Mouse (Mus musculus) bone marrow macrophage, adult 2 months (primary cell): ENCODE measurements around the gene Hmcn2. TPM values are rescaled to one million over a fixed set of nuclear protein-coding genes. Genes with fewer than 3 reads are reported as not detected.
A peak's percentile ranks its signal among the peaks of the same experiment; 100 is the strongest.

ENCODE experiments used
- H3K27ac ChIP-seq: 2 replicates; pipeline ENCODE4 v1.5.1; 2012; ENCODE audit warnings: low read depth, low read length; ENCODE audit not compliant: insufficient read depth
- H3K4me1 ChIP-seq: 2 replicates; pipeline ENCODE4 v1.6.1; 2012; ENCODE audit warnings: low read length; ENCODE audit not compliant: control insufficient read depth, insufficient read depth
- H3K4me3 ChIP-seq: 2 replicates; pipeline ENCODE4 v1.5.1; 2012; ENCODE audit warnings: mild to moderate bottlenecking, low read length, moderate library complexity; ENCODE audit not compliant: insufficient read depth
- CTCF ChIP-seq: IDR thresholded peaks from 2 replicates; pipeline ENCODE4 v1.5.1; 2012; ENCODE audit warnings: low read depth, mild to moderate bottlenecking, low read length, moderate library complexity
- POLR2A ChIP-seq: IDR thresholded peaks from 2 replicates; pipeline ENCODE4 v1.6.1; 2012; ENCODE audit warnings: mild to moderate bottlenecking, low read depth, low read length, borderline replicate concordance
- polyA plus RNA-seq: library from polyadenylated mRNA; stranded (reverse); fragments of >200 nt; gene quantifications from 2 replicates; pipeline ENCODE4 v1.2.4, GENCODE M21; 2012; ENCODE audit not compliant: missing spikeins, insufficient read depth, insufficient read length

Hmcn2 gene
- polyA plus RNA-seq, 1 experiment = not detected

GRCm38 (mm10) chr2:31435567-31435966, 121.4 kb downstream of the Hmcn2 start:
- H3K27ac ChIP-seq = no peak overlapping the region
- peaks cover 2% of the 10 kb centered on the region; the same call in 1 of the 2 replicates for H3K4me1 ChIP-seq
- no peak for TF ChIP-seq POLR2A
- peak; percentile 56 for TF ChIP-seq CTCF
- H3K4me3 ChIP-seq = no peak overlapping the region

GRCm38 (mm10) chr2:31437480-31438245, 123.4 kb downstream of the Hmcn2 start:
- TF ChIP-seq POLR2A (no peak), CTCF (no peak)
- peaks cover 15% of the 10 kb centered on the region for H3K4me1 ChIP-seq
- H3K27ac ChIP-seq = no peak overlapping the region
- no peak overlapping the region for H3K4me3 ChIP-seq

- Histone ChIP-seq H3K27ac (no peak overlapping the region), H3K4me3 (no peak overlapping the region), H3K4me1 (peaks cover 18% of the 10 kb centered on the region)
- TF ChIP-seq POLR2A (no peak), CTCF (no peak)
These were observed 125.4 kb downstream of the Hmcn2 start for GRCm38 (mm10) chr2:31439576-31439975.

- Histone ChIP-seq H3K4me3 (no peak overlapping the region), H3K27ac (peak overlapping the region; percentile 26), H3K4me1 (peaks cover 46% of the 10 kb centered on the region)
- TF ChIP-seq POLR2A = no peak
- no peak for TF ChIP-seq CTCF
These were observed 128.4 kb downstream of the Hmcn2 start for GRCm38 (mm10) chr2:31442480-31443160.

GRCm38 (mm10) chr2:31446036-31446435, 131.8 kb downstream of the Hmcn2 start:
- Histone ChIP-seq H3K27ac (peak overlapping the region; percentile 60), H3K4me1 (peaks cover 61% of the 10 kb centered on the region)
- TF ChIP-seq CTCF (no peak), POLR2A (no peak)

GRCm38 (mm10) chr2:31446456-31446855, 132.2 kb downstream of the Hmcn2 start:
- peak overlapping the region; percentile 60 for H3K27ac ChIP-seq

More at GRCm38 (mm10) chr2:31446036-31446435, 131.8 kb downstream of the Hmcn2 start:
- H3K4me3 ChIP-seq = no peak overlapping the region

GRCm38 (mm10) chr2:31447536-31447935, 133.3 kb downstream of the Hmcn2 start:
- H3K27ac ChIP-seq = peak overlapping the region; percentile 60
- TF ChIP-seq CTCF = no peak
- no peak for TF ChIP-seq POLR2A
- H3K4me3 ChIP-seq = no peak overlapping the region
- H3K4me1 ChIP-seq = peaks cover 65% of the 10 kb centered on the region

More at GRCm38 (mm10) chr2:31446456-31446855, 132.2 kb downstream of the Hmcn2 start:
- H3K4me1 ChIP-seq = peaks cover 65% of the 10 kb centered on the region
- TF ChIP-seq CTCF = no peak
- no peak for TF ChIP-seq POLR2A
- H3K4me3 ChIP-seq = no peak overlapping the region

GRCm38 (mm10) chr2:31448756-31449440, 134.7 kb downstream of the Hmcn2 start:
- peaks cover 67% of the 10 kb centered on the region for H3K4me1 ChIP-seq
- TF ChIP-seq CTCF = no peak
- TF ChIP-seq POLR2A = no peak
- H3K27ac ChIP-seq = no peak overlapping the region; the same call in 1 of the 2 replicates
- H3K4me3 ChIP-seq = no peak overlapping the region

GRCm38 (mm10) chr2:31449441-31449815, 135.2 kb downstream of the Hmcn2 start:
- H3K4me3 ChIP-seq = no peak overlapping the region
- no peak overlapping the region for H3K27ac ChIP-seq
- no peak for TF ChIP-seq POLR2A
- H3K4me1 ChIP-seq = peaks cover 70% of the 10 kb centered on the region
